Mouse (Mus musculus) brown adipose tissue, adult 24 weeks (tissue): ENCODE results near the gene Rab12. TPM values are rescaled to one million over a fixed set of nuclear protein-coding genes. Genes with fewer than 3 reads are reported as not detected.
"Not testable (repeated sequence)": the region's sequence is repeated elsewhere in the genome, so short reads cannot be mapped to it uniquely, and the experiment has no call there.

Experiments
- H3K27ac ChIP-seq: fragments of 200-500 bp; replicated peaks from 2 replicates; pipeline ENCODE4 v1.5.1; 2012; ENCODE audit warnings: low read depth, mild to moderate bottlenecking, low read length
- H3K4me1 ChIP-seq: fragments of 200-500 bp; 2 replicates; pipeline ENCODE4 v1.6.1; 2012; ENCODE audit warnings: low read length, mixed read lengths; ENCODE audit not compliant: control insufficient read depth, insufficient read depth, insufficient read length
- H3K4me3 ChIP-seq: fragments of 200-500 bp; 2 replicates; pipeline ENCODE4 v1.5.1; 2012; ENCODE audit warnings: low read depth, mild to moderate bottlenecking, low read length, moderate library complexity; ENCODE audit not compliant: insufficient read depth
- polyA plus RNA-seq: library from polyadenylated mRNA; stranded (reverse); fragments of >200 nt; gene quantifications from 2 replicates; pipeline ENCODE4 v1.2.4, GENCODE M21; 2012; ENCODE audit not compliant: missing spikeins, insufficient read depth, insufficient read length

Rab12 gene
- polyA plus RNA-seq, result 67.9 and 97.9 TPM in 2 replicates

- peak within 1 kb of the TSS; percentile 85 for H3K27ac ChIP-seq
- peaks cover 7% of the 10 kb centered on the region; the same call in 1 of the 2 replicates for H3K4me1 ChIP-seq
- H3K4me3 ChIP-seq, result peak within 1 kb of the TSS; percentile 86
These were observed at the start of gene Rab12 for GRCm38 (mm10) chr17:66519554-66520553. Rab12 (minus strand) TSS chr17:66519729.

- no peak overlapping the region for H3K4me3 ChIP-seq
- H3K4me1 ChIP-seq, result no peaks in the 10 kb centered on the region
- H3K27ac ChIP-seq, result no peak overlapping the region
These were observed 44.7 kb upstream of the Rab12 start for GRCm38 (mm10) chr17:66564213-66564612.

- H3K27ac ChIP-seq, result no peak overlapping the region
These were observed 44.0 kb upstream of the Rab12 start for GRCm38 (mm10) chr17:66563551-66563950.

GRCm38 (mm10) chr17:66561380-66561779 is 41.9 kb upstream of the Rab12 start:
- Histone ChIP-seq H3K4me3 (no peak overlapping the region), H3K4me1 (no peaks in the 10 kb centered on the region), H3K27ac (no peak overlapping the region)

More at GRCm38 (mm10) chr17:66563551-66563950, 44.0 kb upstream of the Rab12 start:
- H3K4me1 ChIP-seq, result no peaks in the 10 kb centered on the region
- no peak overlapping the region for H3K4me3 ChIP-seq

GRCm38 (mm10) chr17:66558404-66559317 is 39.1 kb upstream of the Rab12 start:
- Histone ChIP-seq H3K4me3 (no peak overlapping the region), H3K27ac (no peak overlapping the region), H3K4me1 (no peaks in the 10 kb centered on the region)

- Histone ChIP-seq H3K4me3 (no peak overlapping the region), H3K4me1 (no peaks in the 10 kb centered on the region), H3K27ac (no peak overlapping the region)
These were observed 33.2 kb upstream of the Rab12 start for GRCm38 (mm10) chr17:66552690-66553089.

- H3K4me3 ChIP-seq, result no peak overlapping the region
- no peaks in the 10 kb centered on the region for H3K4me1 ChIP-seq
- H3K27ac ChIP-seq, result no peak overlapping the region
These were observed 31.0 kb upstream of the Rab12 start for GRCm38 (mm10) chr17:66550486-66550885.

- no peak overlapping the region for H3K4me3 ChIP-seq
- H3K4me1 ChIP-seq, result no peaks in the 10 kb centered on the region
- no peak overlapping the region for H3K27ac ChIP-seq
These were observed 12.8 kb upstream of the Rab12 start for GRCm38 (mm10) chr17:66532285-66532684.

- H3K4me3 ChIP-seq, result no peak overlapping the region
- no peaks in the 10 kb centered on the region for H3K4me1 ChIP-seq
- H3K27ac ChIP-seq, result no peak overlapping the region
These were observed 3.9 kb upstream of the Rab12 start for GRCm38 (mm10) chr17:66523396-66523795.

- not testable (repeated sequence) for H3K4me3 ChIP-seq, H3K4me1 ChIP-seq, H3K27ac ChIP-seq
These were observed 3.1 kb upstream of the Rab12 start for GRCm38 (mm10) chr17:66522631-66523030.

GRCm38 (mm10) chr17:66518877-66519553 is 514 bp downstream of the Rab12 start:
- H3K4me1 ChIP-seq, result peaks cover 7% of the 10 kb centered on the region; the same call in 1 of the 2 replicates
- peak overlapping the region; percentile 86 for H3K4me3 ChIP-seq
- H3K27ac ChIP-seq, result peak overlapping the region; percentile 85

- no peak overlapping the region for H3K4me3 ChIP-seq
- peaks cover 9% of the 10 kb centered on the region; the same call in 1 of the 2 replicates for H3K4me1 ChIP-seq
- no peak overlapping the region for H3K27ac ChIP-seq
These were observed 2.6 kb downstream of the Rab12 start for GRCm38 (mm10) chr17:66516953-66517352.

- peaks cover 15% of the 10 kb centered on the region; the same call in 1 of the 2 replicates for H3K4me1 ChIP-seq
- no peak overlapping the region for H3K4me3 ChIP-seq
- no peak overlapping the region for H3K27ac ChIP-seq
These were observed 5.1 kb downstream of the Rab12 start for GRCm38 (mm10) chr17:66514288-66514995.
